Mouse (Mus musculus) gastrocnemius, postnatal 14 days (tissue): Measurements from ENCODE around the gene Hid1. TPM values are rescaled to one million over a fixed set of nuclear protein-coding genes. Genes with fewer than 3 reads are reported as not detected.
"Not testable (repeated sequence)": the region's sequence is repeated elsewhere in the genome, so short reads cannot be mapped to it uniquely, and the experiment has no call there.

Experiments used
- DNase-seq: peaks from one replicate; pipeline ENCODE4 v3.0.0; 2021; ENCODE audit warnings: mixed read lengths
- intact Hi-C: fragments of 180-260 bp; cut with DNase I; formaldehyde crosslinking; loops from one replicate; pipeline ENCODE4 v1.15.1; 2025; ENCODE audit warnings: low total_unique reads
- long read RNA-seq, 2 experiments: library from polyadenylated mRNA; stranded (forward); transcript quantifications; one replicate each; pipeline ENCODE4 v2.0.0; 2021
- total RNA-seq, 2 experiments: library from RNA; stranded (reverse); gene quantifications; 2 replicates each; pipeline ENCODE4 v1.2.3; 2021

Hid1 gene
- total RNA-seq = 1 to 10 TPM; 2.9 to 4.3 TPM
- long read RNA-seq, experiment 1, partial matches to known transcripts = 2 of 4 reads
- long read RNA-seq, experiment 1, other reads (novel, unspliced or antisense) = 1 of 4 reads
- long read RNA-seq, experiment 2, partial matches to known transcripts = 1 of 7 reads
- long read RNA-seq, experiment 2, other reads (novel, unspliced or antisense) = 1 of 7 reads

GRCm38 (mm10) chr11:115367395-115367944 is at the start of gene Hid1:
Gene Hid1 (minus strand): TSS chr11:115367756.
- peak; percentile 77 for DNase-seq
- intact Hi-C loops = no loop called here

GRCm38 (mm10) chr11:115409556-115409955 is 42.0 kb upstream of the Hid1 start:
- DNase-seq = no peak
- intact Hi-C loops = no loop called here

- DNase-seq = no peak
- intact Hi-C loops = no loop called here
These were observed 40.8 kb upstream of the Hid1 start for GRCm38 (mm10) chr11:115408266-115408920.

GRCm38 (mm10) chr11:115406858-115407401 is 39.4 kb upstream of the Hid1 start:
- no peak for DNase-seq
- intact Hi-C loops = no loop called here

GRCm38 (mm10) chr11:115405723-115406122 is 38.2 kb upstream of the Hid1 start:
- no peak for DNase-seq
- intact Hi-C loops = no loop called here

GRCm38 (mm10) chr11:115403338-115404124 is 36.0 kb upstream of the Hid1 start, which contains the start of gene Mrpl58:
Gene Mrpl58 (plus strand): TSS chr11:115403752.
- intact Hi-C loops = no loop called here
- peak; percentile 88 for DNase-seq

- intact Hi-C loops = no loop called here
- DNase-seq = no peak
These were observed 33.3 kb upstream of the Hid1 start for GRCm38 (mm10) chr11:115400630-115401391.

GRCm38 (mm10) chr11:115400126-115400525 is 32.6 kb upstream of the Hid1 start:
- no peak for DNase-seq
- intact Hi-C loops = no loop called here

- intact Hi-C loops = no loop called here
- DNase-seq = no peak
These were observed 30.5 kb upstream of the Hid1 start for GRCm38 (mm10) chr11:115398085-115398484.

- DNase-seq = no peak
- intact Hi-C loops = no loop called here
These were observed 26.3 kb upstream of the Hid1 start for GRCm38 (mm10) chr11:115393721-115394325.

GRCm38 (mm10) chr11:115391358-115391757 is 23.8 kb upstream of the Hid1 start:
- intact Hi-C loops = no loop called here
- no peak for DNase-seq

GRCm38 (mm10) chr11:115386859-115387258 is 19.3 kb upstream of the Hid1 start:
- DNase-seq, intact Hi-C loops: not testable (repeated sequence)

- intact Hi-C loops = no loop called here
- DNase-seq = no peak
These were observed 17.0 kb upstream of the Hid1 start for GRCm38 (mm10) chr11:115384587-115384986.

- intact Hi-C loops = no loop called here
- DNase-seq = peak; percentile 36
These were observed 16.3 kb upstream of the Hid1 start for GRCm38 (mm10) chr11:115383701-115384474.

- intact Hi-C loops = no loop called here
These were observed 15.3 kb upstream of the Hid1 start for GRCm38 (mm10) chr11:115382891-115383290.

GRCm38 (mm10) chr11:115381743-115382539 is 14.4 kb upstream of the Hid1 start, which contains the start of gene Cdr2l:
Gene Cdr2l (plus strand): TSS chr11:115381916.
- intact Hi-C loops = no loop called here
- DNase-seq = peak; percentile 93

More at GRCm38 (mm10) chr11:115382891-115383290, 15.3 kb upstream of the Hid1 start:
- no peak for DNase-seq

- intact Hi-C loops = no loop called here
- no peak for DNase-seq
These were observed 13.7 kb upstream of the Hid1 start for GRCm38 (mm10) chr11:115381276-115381675.
